ENCODE assay signal across 22 mouse cellular contexts in the genomic region with DNA sequence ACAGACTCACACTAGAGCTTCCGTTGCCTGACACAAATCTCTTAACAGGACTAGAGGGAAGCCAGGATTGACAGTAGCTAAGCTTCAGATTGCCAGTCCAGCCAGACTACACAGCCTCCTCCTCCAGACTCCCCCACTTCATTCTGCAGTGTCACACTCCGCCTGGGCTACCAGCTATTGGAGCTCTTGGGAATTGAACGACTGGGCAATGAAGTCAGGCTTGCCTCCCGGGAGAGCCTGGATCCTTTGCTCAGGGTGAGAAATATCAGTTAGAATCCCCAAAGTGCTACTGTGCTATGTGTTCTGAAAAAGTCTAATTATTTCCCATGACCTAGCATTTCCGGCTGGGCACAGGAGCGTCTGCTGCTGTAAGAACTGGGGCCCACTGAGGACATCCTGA.
"Had no signal": no experiment of that assay in that cellular context is flagged by ENCODE, and none has a peak within 500 bp of the region (broad histone marks: within the 10 kb centered on the region; RNA-seq: fewer than 3 reads in every experiment).

No protein-coding gene starts in this region.

- ATAC-seq: hindbrain, postnatal 0 days; intestine, embryonic 16.5 days had no signal

- H3K36me3 ChIP-seq: heart, embryonic 13.5 days; heart, embryonic 15.5 days; hindbrain, embryonic 13.5 days; hindbrain, embryonic 15.5 days; kidney, embryonic 15.5 days; limb, embryonic 10.5 days; limb, embryonic 12.5 days had no signal

- H3K4me1 ChIP-seq: hindbrain, embryonic 13.5 days; hindbrain, embryonic 15.5 days; limb, embryonic 12.5 days had no signal

- H3K9me3 ChIP-seq: heart, embryonic 13.5 days; heart, embryonic 15.5 days; hindbrain, embryonic 13.5 days; hindbrain, embryonic 15.5 days; kidney, embryonic 15.5 days; limb, embryonic 10.5 days; limb, embryonic 12.5 days had no signal

- DNase-seq: gastrocnemius, postnatal 14 days; gastrocnemius, postnatal 36 days; kidney, adult 11 months; kidney, adult 2 months; kidney, adult 9 months; kidney, postnatal 14 days; kidney, postnatal 36 days; liver had no signal

- H3K27me3 ChIP-seq: heart, embryonic 13.5 days; heart, embryonic 15.5 days; hindbrain, embryonic 13.5 days; hindbrain, embryonic 15.5 days; kidney, embryonic 15.5 days; limb, embryonic 12.5 days had no signal

- H3K4me3 ChIP-seq: heart, embryonic 13.5 days; heart, embryonic 15.5 days; hindbrain, embryonic 13.5 days; hindbrain, embryonic 15.5 days; kidney, embryonic 15.5 days; left cerebral cortex, adult 2 months; limb, embryonic 10.5 days; limb, embryonic 12.5 days had no signal

- H3K9ac ChIP-seq: heart, embryonic 13.5 days; heart, embryonic 15.5 days; hindbrain, embryonic 13.5 days; hindbrain, embryonic 15.5 days; kidney, embryonic 15.5 days; limb, embryonic 12.5 days; liver, embryonic 14.5 days had no signal

- H3K27ac ChIP-seq: heart, embryonic 13.5 days; heart, embryonic 15.5 days; hindbrain, embryonic 13.5 days; hindbrain, embryonic 15.5 days; hindbrain, postnatal 0 days; kidney, embryonic 15.5 days; kidney, postnatal 0 days; left cerebral cortex, adult 2 months; limb, embryonic 10.5 days; limb, embryonic 12.5 days had no signal

- H3K4me2 ChIP-seq: heart, embryonic 11.5 days; heart, embryonic 13.5 days; heart, embryonic 15.5 days; hindbrain, embryonic 13.5 days; hindbrain, embryonic 15.5 days; kidney, embryonic 15.5 days; limb, embryonic 12.5 days; liver, embryonic 11.5 days had no signal
